Mouse (Mus musculus) embryonic stem cell, embryonic (primary cell): ENCODE results near the gene Galnt14.

Experiments
- CTCF ChIA-PET, 4 experiments: fragments of 300-600 bp in 2 of 4; fragments of 350-600 bp in 2 of 4; sonication (Branson Sonifier 250); formaldehyde crosslinking; loops; one replicate each; lab custom pipeline; 2022; ENCODE audit warnings: inconsistent platforms in 2 of 4; lab: Charles Lee
- POLR2A ChIA-PET, 4 experiments: fragments of 300-600 bp in 2 of 4; fragments of 350-600 bp in 2 of 4; sonication (Branson Sonifier 250); formaldehyde crosslinking; loops; one replicate each; lab custom pipeline; 2022; ENCODE audit warnings: antibody characterized with exemption in 4 of 4, inconsistent platforms in 1 of 4; lab: Charles Lee

The Galnt14 gene

DNA sequence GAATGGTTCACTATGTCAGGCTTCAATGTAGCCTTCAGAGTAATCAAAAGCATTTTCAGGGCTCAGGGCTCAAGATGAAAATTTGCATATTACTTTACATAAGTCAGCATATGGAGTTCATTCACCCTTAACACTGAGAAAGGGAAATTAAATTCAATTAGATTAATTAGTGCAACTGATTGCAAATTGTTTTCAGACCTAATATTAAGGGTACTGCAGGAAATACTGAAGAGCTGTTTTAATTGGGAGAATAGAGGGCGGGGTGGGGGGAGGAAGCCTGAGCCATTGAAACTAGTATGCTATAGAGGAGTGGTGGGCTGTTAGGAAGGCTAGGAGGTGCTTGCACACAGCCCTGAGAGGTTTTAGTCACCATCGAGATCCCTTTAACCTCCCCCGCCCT lies 237.2 kb downstream of the Galnt14 start:
- ChIA-PET CTCF (no interaction called here), POLR2A (interaction anchor here in 1 of 4 experiments (0.6 kb wide), 1 partner anchor 636 kb away, joined by 3 read pairs; no protein-coding TSS in a partner anchor)

DNA sequence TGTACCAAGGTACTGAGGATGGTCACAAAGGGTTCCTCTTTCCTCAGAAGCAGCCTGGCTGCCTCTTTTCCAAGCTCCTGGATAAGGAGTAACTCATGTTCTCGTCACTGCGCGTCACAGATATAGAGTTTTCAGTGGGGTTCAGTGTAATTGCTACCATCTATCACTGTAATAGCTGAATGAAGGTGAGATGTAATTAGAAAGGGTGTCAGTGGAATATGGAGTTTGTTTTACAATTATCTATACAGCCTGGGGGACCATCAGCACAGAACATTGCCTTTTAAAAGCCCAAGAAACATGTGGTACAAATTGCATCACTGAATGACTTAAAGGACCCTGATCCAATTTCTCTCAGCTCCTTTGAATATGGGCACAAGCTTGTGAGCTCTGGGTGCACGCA lies 249.4 kb downstream of the Galnt14 start:
- ChIA-PET CTCF (no interaction called here), POLR2A (no interaction called here)

DNA sequence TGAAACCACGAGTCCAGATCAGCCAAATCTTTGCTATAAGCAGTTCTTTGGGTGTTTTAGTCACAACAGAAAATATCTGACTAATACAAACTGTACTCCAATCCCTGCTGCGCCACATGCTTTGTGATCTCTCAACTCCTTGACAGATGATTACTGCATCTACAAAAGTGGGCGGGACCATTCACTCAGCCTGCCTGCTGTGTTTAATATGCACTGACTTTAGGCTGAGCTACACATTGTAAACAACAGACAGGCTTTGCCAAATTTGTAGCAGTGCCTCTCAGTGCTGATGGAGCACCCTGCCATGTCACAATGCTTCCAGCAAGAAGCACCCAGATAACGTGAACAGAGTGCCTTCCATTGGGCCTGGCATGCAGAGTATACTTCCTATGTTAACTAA lies 251.5 kb downstream of the Galnt14 start:
- ChIA-PET CTCF (interaction anchor here in 1 of 4 experiments (0.7 kb wide), 1 partner anchor 1795 kb away, joined by 3 read pairs; no protein-coding TSS in a partner anchor), POLR2A (interaction anchor here in 1 of 4 experiments (0.6 kb wide), 1 partner anchor 424 kb away, joined by 3 read pairs; no protein-coding TSS in a partner anchor)

DNA sequence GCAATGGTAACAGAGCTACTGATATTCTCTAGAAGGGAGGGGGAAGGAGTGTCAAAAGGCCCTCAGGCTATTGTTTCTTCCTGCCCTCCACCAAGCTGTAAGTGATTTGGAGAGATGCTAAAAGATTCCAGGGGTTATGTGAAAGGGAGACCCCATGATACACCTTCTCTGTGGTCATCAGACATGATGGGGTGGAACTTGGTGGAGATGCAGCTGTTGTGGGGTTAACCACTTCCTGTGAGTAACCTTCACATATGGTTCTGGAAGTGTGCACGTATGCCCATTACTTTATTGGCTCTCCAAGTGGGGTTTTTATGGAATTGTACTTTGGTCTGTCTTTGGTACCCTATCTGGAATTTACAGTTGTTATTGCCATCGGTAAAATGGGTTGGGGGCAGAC lies 253.7 kb downstream of the Galnt14 start:
- POLR2A ChIA-PET = no interaction called here
- CTCF ChIA-PET = no interaction called here

DNA sequence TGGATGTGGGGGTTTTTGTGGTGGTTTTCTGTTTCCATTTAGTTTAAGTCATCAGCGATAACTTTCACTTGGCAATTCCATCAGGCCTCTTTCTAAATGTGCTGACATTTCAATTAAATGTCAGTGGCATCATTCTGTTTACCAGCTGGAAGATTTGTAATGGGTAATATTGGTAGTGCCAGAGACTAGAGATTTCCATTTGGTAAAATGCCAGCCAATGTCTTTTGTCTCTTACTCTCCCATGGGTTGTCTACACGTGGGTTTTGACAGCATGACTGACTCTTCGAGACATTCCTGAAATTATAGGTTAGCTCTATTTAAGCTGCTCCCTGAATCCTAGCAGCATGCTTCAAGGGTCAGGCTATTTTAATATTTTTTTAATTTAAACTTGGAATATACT lies 256.6 kb downstream of the Galnt14 start:
- POLR2A ChIA-PET = interaction anchor here in 1 of 4 experiments (0.6 kb wide), 1 partner anchor 70 kb away, joined by 3 read pairs; no protein-coding TSS in a partner anchor
- CTCF ChIA-PET = no interaction called here

DNA sequence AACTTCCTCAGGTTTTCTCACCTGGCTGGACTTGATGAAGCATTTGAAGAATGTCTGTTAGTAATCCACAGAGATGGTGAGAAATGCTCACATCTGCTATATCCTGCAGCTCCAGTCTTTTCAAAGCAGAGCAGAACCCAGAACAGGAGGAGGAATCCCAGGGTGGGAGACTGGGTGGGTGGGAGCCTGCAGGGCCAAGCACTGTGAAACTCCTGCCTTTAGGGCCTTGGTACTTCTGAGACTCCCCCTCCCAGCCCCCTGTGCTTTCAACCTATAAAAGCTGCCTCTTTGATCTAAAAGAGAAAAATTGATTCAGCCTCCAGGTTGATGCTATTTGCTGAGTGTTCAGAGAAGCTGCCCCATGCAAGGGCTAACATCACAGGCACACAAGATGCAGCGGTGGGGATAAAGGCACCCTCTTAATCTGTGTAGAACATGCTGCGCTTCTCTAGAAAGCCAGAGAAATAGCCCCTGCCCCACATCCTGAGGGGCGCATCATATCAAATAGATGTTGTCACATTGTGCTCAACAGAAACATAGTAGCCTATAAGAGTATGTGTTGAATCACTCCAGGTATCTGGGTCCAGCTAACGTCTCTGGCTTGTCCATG lies 258.0 kb downstream of the Galnt14 start:
- CTCF ChIA-PET = no interaction called here
- POLR2A ChIA-PET = no interaction called here

DNA sequence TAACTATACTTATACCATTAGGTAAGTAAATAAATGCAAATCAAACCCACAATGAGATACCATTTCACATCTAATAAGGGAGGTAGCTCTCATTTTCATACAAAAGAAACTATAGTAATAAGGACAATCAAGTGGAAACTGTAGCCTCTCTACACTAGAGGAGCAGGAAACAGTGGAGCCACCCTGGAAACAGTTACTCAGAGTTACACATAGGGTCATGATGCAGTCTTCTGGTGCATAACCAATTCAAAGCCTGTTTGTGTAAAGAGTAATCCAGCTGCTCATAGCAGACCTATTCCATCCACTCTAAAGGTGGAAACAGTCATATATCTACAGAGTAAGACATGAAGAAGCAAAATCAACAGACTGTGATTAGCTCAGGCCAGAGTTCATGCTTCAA lies 261.1 kb downstream of the Galnt14 start:
- ChIA-PET CTCF (no interaction called here), POLR2A (interaction anchor here in 1 of 4 experiments (0.6 kb wide), 1 partner anchor 526 kb away, joined by 3 read pairs; no protein-coding TSS in a partner anchor)
